Mouse (Mus musculus) layer of hippocampus, postnatal 36 days (tissue): Measurements from ENCODE around the gene Hinfp. TPM values are rescaled to one million over a fixed set of nuclear protein-coding genes. Genes with fewer than 3 reads are reported as not detected.
"Not testable (repeated sequence)": the region's sequence is repeated elsewhere in the genome, so short reads cannot be mapped to it uniquely, and the experiment has no call there.

ENCODE experiments used
- DNase-seq, 2 experiments: peaks; one replicate each; pipeline ENCODE4 v3.0.0; 2022
- total RNA-seq, 2 experiments: library from RNA; stranded (reverse); gene quantifications; 2 replicates each; pipeline ENCODE4 v1.2.3; 2021

Hinfp gene
- 10 to 100 TPM; 27.4 to 30.1 TPM for total RNA-seq

- peak; percentile 99 for DNase-seq
Observed at GRCm38 (mm10) chr9:44305466-44306079, at the start of gene Hinfp. Gene Hinfp, minus strand, starts transcription at chr9:44305671.

- DNase-seq = no peak
Observed at GRCm38 (mm10) chr9:44353142-44353541, 47.7 kb upstream of the Hinfp start.

- no peak for DNase-seq
Observed at GRCm38 (mm10) chr9:44352337-44352736, 46.9 kb upstream of the Hinfp start.

- DNase-seq = no peak
Observed at GRCm38 (mm10) chr9:44351396-44351795, 45.9 kb upstream of the Hinfp start.

- no peak for DNase-seq
Observed at GRCm38 (mm10) chr9:44348546-44348945, 43.1 kb upstream of the Hinfp start.

GRCm38 (mm10) chr9:44347621-44348020 lies 42.1 kb upstream of the Hinfp start:
- no peak for DNase-seq

GRCm38 (mm10) chr9:44347166-44347565 lies 41.7 kb upstream of the Hinfp start:
- no peak for DNase-seq

- DNase-seq = peak in 1 of 2 experiments; percentile 37
Observed at GRCm38 (mm10) chr9:44345570-44346433, 40.3 kb upstream of the Hinfp start.

GRCm38 (mm10) chr9:44343781-44344421 lies 38.4 kb upstream of the Hinfp start, which contains the start of gene Hmbs:
Gene Hmbs, minus strand, starts transcription at chr9:44344228.
- peak; percentile 88 to 91 for DNase-seq

- no peak for DNase-seq
Observed at GRCm38 (mm10) chr9:44343290-44343689, 37.8 kb upstream of the Hinfp start.

GRCm38 (mm10) chr9:44342605-44343004 lies 37.1 kb upstream of the Hinfp start:
- DNase-seq = no peak

GRCm38 (mm10) chr9:44342173-44342572 lies 36.7 kb upstream of the Hinfp start:
- DNase-seq = no peak

GRCm38 (mm10) chr9:44341487-44341886 lies 36.0 kb upstream of the Hinfp start:
- DNase-seq = no peak

- DNase-seq = no peak
Observed at GRCm38 (mm10) chr9:44338574-44338973, 33.1 kb upstream of the Hinfp start.

- no peak for DNase-seq
Observed at GRCm38 (mm10) chr9:44337436-44338169, 32.1 kb upstream of the Hinfp start.

GRCm38 (mm10) chr9:44336964-44337363 lies 31.5 kb upstream of the Hinfp start:
- DNase-seq = no peak

GRCm38 (mm10) chr9:44336513-44336912 lies 31.0 kb upstream of the Hinfp start:
- not testable (repeated sequence) for DNase-seq

- no peak for DNase-seq
Observed at GRCm38 (mm10) chr9:44336093-44336406, 30.6 kb upstream of the Hinfp start.

- no peak for DNase-seq
Observed at GRCm38 (mm10) chr9:44335331-44336092, 30.0 kb upstream of the Hinfp start.

- DNase-seq = peak; percentile 98
Observed at GRCm38 (mm10) chr9:44334396-44335330, 29.2 kb upstream of the Hinfp start, which contains the start of gene H2afx. Gene H2afx, plus strand, starts transcription at chr9:44334694.
